Mouse (Mus musculus): Measurements from ENCODE around the gene Myom3. TPM values are rescaled to one million over a fixed set of nuclear protein-coding genes. Genes with fewer than 3 reads are reported as not detected.

Myom3 gene
- polyA plus RNA-seq, 1 experiment from 2014 or later = 0.33 TPM

- Histone ChIP-seq H3K27ac (replicated peaks) (no peak overlapping the region), H3K4me1 (replicated peaks) (peaks cover 12% of the 10 kb centered on the region; the same call in 1 of the 2 replicates), H3K36me3 (no peaks in the 10 kb centered on the region), H3K4me2 (peak overlapping the region; percentile 51), H3K27me3 (no peaks in the 10 kb centered on the region), H3K9ac (peak overlapping the region; percentile 53; the same call in 1 of the 2 replicates), H3K4me3 (peak overlapping the region; percentile 28), H3K9me3 (no peaks in the 10 kb centered on the region)
- 8% methylated on average over 19 of the region's 19 CpGs for WGBS
- ATAC-seq (ENCODE audit: low read depth) = peak; percentile 57; the same call in 1 of the 2 replicates
Observed at GRCm38 (mm10) chr4:135762251-135762906, 2.9 kb downstream of the Myom3 start.

- ATAC-seq (ENCODE audit: low read depth) = no peak
- H3K27ac ChIP-seq (replicated peaks) = no peak overlapping the region
- no peak overlapping the region for H3K4me2 ChIP-seq
- no peak overlapping the region for H3K4me3 ChIP-seq
- no peaks in the 10 kb centered on the region for H3K27me3 ChIP-seq
- H3K9me3 ChIP-seq = no peaks in the 10 kb centered on the region
- no peak overlapping the region for H3K9ac ChIP-seq
- H3K4me1 ChIP-seq (replicated peaks) = peaks cover 9% of the 10 kb centered on the region; the same call in 1 of the 2 replicates
- WGBS = 87% methylated on average over 13 of the region's 13 CpGs
- H3K36me3 ChIP-seq = no peaks in the 10 kb centered on the region
Observed at GRCm38 (mm10) chr4:135764700-135765099, 5.2 kb downstream of the Myom3 start.

GRCm38 (mm10) chr4:135765707-135766106 is 6.2 kb downstream of the Myom3 start:
- Histone ChIP-seq H3K4me1 (replicated peaks) (peaks cover 9% of the 10 kb centered on the region; the same call in 1 of the 2 replicates), H3K36me3 (no peaks in the 10 kb centered on the region), H3K27ac (replicated peaks) (no peak overlapping the region), H3K4me2 (no peak overlapping the region), H3K9ac (no peak overlapping the region), H3K27me3 (no peaks in the 10 kb centered on the region), H3K9me3 (no peaks in the 10 kb centered on the region), H3K4me3 (no peak overlapping the region)
- 75% methylated on average over 8 of the region's 8 CpGs for WGBS
- no peak for ATAC-seq (ENCODE audit: low read depth)

GRCm38 (mm10) chr4:135766976-135767375 is 7.5 kb downstream of the Myom3 start:
- no peak overlapping the region for H3K4me3 ChIP-seq
- no peaks in the 10 kb centered on the region for H3K36me3 ChIP-seq
- no peaks in the 10 kb centered on the region for H3K9me3 ChIP-seq
- no peak overlapping the region for H3K27ac ChIP-seq (replicated peaks)
- H3K4me2 ChIP-seq = no peak overlapping the region
- H3K27me3 ChIP-seq = no peaks in the 10 kb centered on the region
- no peak for ATAC-seq (ENCODE audit: low read depth)
- 88% methylated on average over 3 of the region's 3 CpGs for WGBS
- peaks cover 7% of the 10 kb centered on the region; the same call in 1 of the 2 replicates for H3K4me1 ChIP-seq (replicated peaks)
- no peak overlapping the region for H3K9ac ChIP-seq

- Histone ChIP-seq H3K9me3 (no peaks in the 10 kb centered on the region), H3K4me3 (no peak overlapping the region), H3K36me3 (no peaks in the 10 kb centered on the region), H3K27ac (replicated peaks) (no peak overlapping the region), H3K9ac (no peak overlapping the region), H3K4me1 (replicated peaks) (no peaks in the 10 kb centered on the region), H3K27me3 (no peaks in the 10 kb centered on the region), H3K4me2 (no peak overlapping the region)
- no peak for ATAC-seq (ENCODE audit: low read depth)
- 62% methylated on average over 14 of the region's 14 CpGs for WGBS
Observed at GRCm38 (mm10) chr4:135768572-135769526, 9.3 kb downstream of the Myom3 start.

GRCm38 (mm10) chr4:135770611-135771305 is 11.2 kb downstream of the Myom3 start:
- Histone ChIP-seq H3K4me2 (no peak overlapping the region), H3K27ac (replicated peaks) (no peak overlapping the region), H3K36me3 (no peaks in the 10 kb centered on the region), H3K4me1 (replicated peaks) (no peaks in the 10 kb centered on the region), H3K27me3 (no peaks in the 10 kb centered on the region), H3K9ac (no peak overlapping the region), H3K4me3 (no peak overlapping the region), H3K9me3 (no peaks in the 10 kb centered on the region)
- no peak for ATAC-seq (ENCODE audit: low read depth)
- 86% methylated on average over 18 of the region's 18 CpGs for WGBS

- Histone ChIP-seq H3K27ac (replicated peaks) (no peak overlapping the region), H3K27me3 (no peaks in the 10 kb centered on the region), H3K4me3 (no peak overlapping the region), H3K36me3 (no peaks in the 10 kb centered on the region), H3K9me3 (no peaks in the 10 kb centered on the region), H3K4me2 (no peak overlapping the region), H3K4me1 (replicated peaks) (no peaks in the 10 kb centered on the region), H3K9ac (no peak overlapping the region)
- ATAC-seq (ENCODE audit: low read depth) = no peak
- 81% methylated on average over 6 of the region's 6 CpGs for WGBS
Observed at GRCm38 (mm10) chr4:135771592-135771991, 12.1 kb downstream of the Myom3 start.

- Histone ChIP-seq H3K9me3 (no peaks in the 10 kb centered on the region), H3K4me1 (replicated peaks) (no peaks in the 10 kb centered on the region), H3K4me3 (no peak overlapping the region), H3K27me3 (no peaks in the 10 kb centered on the region), H3K36me3 (no peaks in the 10 kb centered on the region), H3K4me2 (no peak overlapping the region), H3K27ac (replicated peaks) (no peak overlapping the region), H3K9ac (no peak overlapping the region)
- 76% methylated on average over 4 of the region's 4 CpGs for WGBS
- no peak for ATAC-seq (ENCODE audit: low read depth)
Observed at GRCm38 (mm10) chr4:135772671-135773070, 13.2 kb downstream of the Myom3 start.

- no peak for ATAC-seq (ENCODE audit: low read depth)
- no peak overlapping the region for H3K9ac ChIP-seq
- no peak overlapping the region for H3K27ac ChIP-seq (replicated peaks)
- H3K9me3 ChIP-seq = no peaks in the 10 kb centered on the region
- 66% methylated on average over 8 of the region's 8 CpGs for WGBS
- H3K4me1 ChIP-seq (replicated peaks) = no peaks in the 10 kb centered on the region
- no peak overlapping the region for H3K4me3 ChIP-seq
- H3K4me2 ChIP-seq = no peak overlapping the region
- no peaks in the 10 kb centered on the region for H3K36me3 ChIP-seq
- H3K27me3 ChIP-seq = no peaks in the 10 kb centered on the region
Observed at GRCm38 (mm10) chr4:135774496-135774895, 15.0 kb downstream of the Myom3 start.

- H3K27me3 ChIP-seq = no peaks in the 10 kb centered on the region
- H3K4me3 ChIP-seq = no peak overlapping the region
- H3K9me3 ChIP-seq = no peaks in the 10 kb centered on the region
- H3K27ac ChIP-seq (replicated peaks) = no peak overlapping the region
- no peak overlapping the region for H3K4me2 ChIP-seq
- no peak overlapping the region for H3K9ac ChIP-seq
- WGBS = 93% methylated on average over 4 of the region's 4 CpGs
- no peaks in the 10 kb centered on the region for H3K36me3 ChIP-seq
- ATAC-seq (ENCODE audit: low read depth) = no peak
- H3K4me1 ChIP-seq (replicated peaks) = no peaks in the 10 kb centered on the region
Observed at GRCm38 (mm10) chr4:135776850-135777249, 17.3 kb downstream of the Myom3 start.

- Histone ChIP-seq H3K4me2 (no peak overlapping the region), H3K9ac (no peak overlapping the region), H3K27me3 (no peaks in the 10 kb centered on the region), H3K4me1 (replicated peaks) (no peaks in the 10 kb centered on the region), H3K27ac (replicated peaks) (no peak overlapping the region), H3K36me3 (no peaks in the 10 kb centered on the region), H3K4me3 (no peak overlapping the region), H3K9me3 (no peaks in the 10 kb centered on the region)
- no peak for ATAC-seq (ENCODE audit: low read depth)
- 83% methylated on average over 9 of the region's 9 CpGs for WGBS
Observed at GRCm38 (mm10) chr4:135779661-135780060, 20.1 kb downstream of the Myom3 start.

GRCm38 (mm10) chr4:135780255-135780654 is 20.7 kb downstream of the Myom3 start:
- no peak overlapping the region for H3K4me3 ChIP-seq
- H3K4me1 ChIP-seq (replicated peaks) = no peaks in the 10 kb centered on the region
- 77% methylated on average over 3 of the region's 3 CpGs for WGBS
- no peaks in the 10 kb centered on the region for H3K36me3 ChIP-seq
- no peaks in the 10 kb centered on the region for H3K27me3 ChIP-seq
- no peaks in the 10 kb centered on the region for H3K9me3 ChIP-seq
- H3K9ac ChIP-seq = no peak overlapping the region
- H3K27ac ChIP-seq (replicated peaks) = no peak overlapping the region
- ATAC-seq (ENCODE audit: low read depth) = no peak
- H3K4me2 ChIP-seq = no peak overlapping the region
